Mouse (Mus musculus) c-Kit-negative CD71-positive TER-119-positive erythroid progenitor cells, embryonic 14.5 days (primary cell): ENCODE measurements around the gene Slc29a3.
A peak's percentile ranks its signal among the peaks of the same experiment; 100 is the strongest.
"Not testable (repeated sequence)": the region's sequence is repeated elsewhere in the genome, so short reads cannot be mapped to it uniquely, and the experiment has no call there.

Source experiments
- DNase-seq: peaks from one replicate; pipeline ENCODE4 v3.0.0-alpha.2; 2013; ENCODE audit warnings: low read depth, low spot score

Slc29a3 gene

GRCm38 (mm10) chr10:60726896-60727295 is 25.7 kb downstream of the Slc29a3 start:
- no peak for DNase-seq

GRCm38 (mm10) chr10:60724496-60724895 is 28.1 kb downstream of the Slc29a3 start:
- no peak for DNase-seq

- no peak for DNase-seq
These were observed 29.2 kb downstream of the Slc29a3 start for GRCm38 (mm10) chr10:60723345-60723744.

GRCm38 (mm10) chr10:60721640-60722039 is 31.0 kb downstream of the Slc29a3 start:
- no peak for DNase-seq

- no peak for DNase-seq
These were observed 32.1 kb downstream of the Slc29a3 start for GRCm38 (mm10) chr10:60720461-60720860.

GRCm38 (mm10) chr10:60718491-60718890 is 34.1 kb downstream of the Slc29a3 start:
- no peak for DNase-seq

GRCm38 (mm10) chr10:60716449-60716848 is 36.1 kb downstream of the Slc29a3 start:
- no peak for DNase-seq

- DNase-seq: not testable (repeated sequence)
These were observed 40.3 kb downstream of the Slc29a3 start for GRCm38 (mm10) chr10:60712299-60712698.

- no peak for DNase-seq
These were observed 43.8 kb downstream of the Slc29a3 start for GRCm38 (mm10) chr10:60708837-60709236.

- DNase-seq: no peak
These were observed 46.3 kb downstream of the Slc29a3 start for GRCm38 (mm10) chr10:60706268-60706667.

GRCm38 (mm10) chr10:60705134-60705533 is 47.5 kb downstream of the Slc29a3 start:
- no peak for DNase-seq

GRCm38 (mm10) chr10:60697775-60698174 is 54.8 kb downstream of the Slc29a3 start:
- DNase-seq: no peak

GRCm38 (mm10) chr10:60696975-60697374 is 55.6 kb downstream of the Slc29a3 start:
- peak; percentile 3 for DNase-seq

GRCm38 (mm10) chr10:60696390-60696789 is 56.2 kb downstream of the Slc29a3 start, which contains the start of gene Cdh23:
TSS of gene Cdh23 (minus strand) at chr10:60696490.
- DNase-seq: no peak

- DNase-seq: no peak
These were observed 60.8 kb downstream of the Slc29a3 start for GRCm38 (mm10) chr10:60691671-60692390.

- no peak for DNase-seq
These were observed 61.6 kb downstream of the Slc29a3 start for GRCm38 (mm10) chr10:60690960-60691359.

- no peak for DNase-seq
These were observed 63.2 kb downstream of the Slc29a3 start for GRCm38 (mm10) chr10:60689396-60689795.

- no peak for DNase-seq
These were observed 65.4 kb downstream of the Slc29a3 start for GRCm38 (mm10) chr10:60687011-60687776.

GRCm38 (mm10) chr10:60686641-60686975 is 66.0 kb downstream of the Slc29a3 start:
- DNase-seq: no peak

- DNase-seq: no peak
These were observed 66.6 kb downstream of the Slc29a3 start for GRCm38 (mm10) chr10:60685764-60686640.

- DNase-seq: no peak
These were observed 73.7 kb downstream of the Slc29a3 start for GRCm38 (mm10) chr10:60678926-60679325.

- DNase-seq: no peak
These were observed 75.3 kb downstream of the Slc29a3 start for GRCm38 (mm10) chr10:60677319-60677718.
